Mouse (Mus musculus) Muller cell, postnatal 12 days (primary cell): ENCODE data around the gene Dhx32.
A peak's percentile ranks its signal among the peaks of the same experiment; 100 is the strongest.

Experiments
- DNase-seq: peaks from one replicate; pipeline ENCODE4 v3.0.0-alpha.2; 2015; ENCODE audit errors: inconsistent ontology term

Dhx32 gene

DNA sequence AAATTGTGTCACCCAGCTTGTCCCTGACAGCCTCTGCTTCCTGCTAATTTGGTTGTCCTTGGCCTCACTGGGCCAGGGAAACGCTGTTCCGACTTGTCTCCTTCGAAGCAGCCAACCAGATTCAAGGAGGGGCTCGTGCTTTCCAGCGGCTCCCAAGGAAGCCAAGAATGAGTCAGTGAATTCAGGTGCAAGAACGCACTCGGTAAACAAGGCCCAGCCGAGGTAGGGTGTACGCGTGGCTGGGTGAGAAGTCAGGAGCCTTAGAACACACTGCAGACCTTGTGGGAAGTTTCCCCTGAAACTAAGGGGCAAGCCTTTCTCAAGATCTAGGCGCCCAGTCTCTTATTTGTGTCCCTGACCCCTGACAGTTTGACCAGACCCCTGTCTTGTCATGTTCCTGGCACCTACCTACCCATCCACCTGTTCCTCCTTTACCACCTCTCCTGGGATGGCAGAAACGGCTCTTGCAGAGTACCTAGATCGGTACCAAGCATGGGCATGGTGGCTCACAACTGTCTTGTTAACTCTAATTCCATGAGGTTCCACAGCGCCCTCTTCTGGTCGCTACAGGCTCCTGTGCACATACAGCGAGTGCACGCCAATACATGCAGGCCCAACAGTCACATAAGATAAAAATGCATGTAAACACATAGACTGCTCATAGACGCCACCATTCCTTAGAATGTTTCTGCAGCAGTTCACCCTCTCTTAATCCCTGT, at the start of gene Dhx32:
Gene Dhx32 (minus strand): TSS at position 10 of the 719 bp plus-strand sequence.
- no peak for DNase-seq

DNA sequence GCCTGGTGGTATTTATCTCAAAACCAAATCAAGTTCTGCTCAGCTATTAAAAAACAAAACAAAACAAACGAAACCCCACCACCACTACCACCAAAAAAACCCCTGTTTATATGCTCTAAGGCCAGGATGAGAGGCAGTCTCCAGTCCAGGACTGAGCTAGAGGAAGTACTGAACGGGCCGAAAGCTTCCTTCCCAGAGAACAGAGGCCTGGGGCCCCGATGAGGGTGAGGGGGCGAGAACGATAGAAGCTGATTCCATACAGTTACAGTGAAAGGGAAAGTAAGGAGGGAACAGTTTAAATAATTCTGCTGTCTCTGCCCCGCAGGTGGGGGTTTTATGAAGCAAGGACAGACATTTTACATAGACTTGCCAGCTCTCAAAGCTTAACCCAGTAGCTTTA, 47.1 kb upstream of the Dhx32 start:
- DNase-seq: no peak

DNA sequence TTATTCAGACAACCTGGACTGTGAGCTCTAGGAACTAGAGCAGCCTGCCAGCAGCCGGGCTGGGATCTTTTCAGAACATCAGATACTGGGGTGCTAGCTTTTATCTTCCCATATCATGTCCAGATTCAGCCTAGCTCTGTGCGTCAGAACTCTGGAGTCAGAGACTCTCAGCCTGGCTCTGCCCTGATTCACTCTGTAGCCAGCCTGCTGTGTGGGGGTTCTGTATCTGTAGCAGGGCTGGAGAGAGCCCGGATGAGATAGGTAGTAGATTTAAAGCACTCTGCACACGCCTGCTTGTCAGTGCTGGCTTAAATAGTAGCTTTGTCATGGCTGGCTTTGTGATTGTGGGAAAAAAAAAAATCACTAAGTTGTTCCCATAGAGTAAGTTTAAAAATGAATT, 46.0 kb upstream of the Dhx32 start:
- DNase-seq: no peak

DNA sequence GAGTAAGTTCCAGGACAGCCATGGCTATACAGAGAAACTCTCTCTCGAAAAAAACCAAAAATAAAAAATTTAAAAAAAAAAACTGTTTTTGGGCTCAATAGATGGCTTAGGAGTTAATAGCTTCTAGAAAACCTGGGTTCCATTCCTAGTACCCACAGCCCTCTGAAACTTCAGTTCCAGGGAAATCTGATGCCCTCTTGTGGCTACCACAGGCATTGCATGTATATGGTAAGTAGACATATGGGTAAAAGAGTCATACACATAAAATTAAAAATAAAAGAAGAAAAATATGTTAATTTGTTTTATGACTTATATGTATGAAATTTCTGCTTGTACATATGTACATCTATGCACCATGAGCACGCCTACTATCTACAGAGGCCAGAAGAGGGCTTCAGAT, 42.1 kb upstream of the Dhx32 start:
- no peak for DNase-seq

DNA sequence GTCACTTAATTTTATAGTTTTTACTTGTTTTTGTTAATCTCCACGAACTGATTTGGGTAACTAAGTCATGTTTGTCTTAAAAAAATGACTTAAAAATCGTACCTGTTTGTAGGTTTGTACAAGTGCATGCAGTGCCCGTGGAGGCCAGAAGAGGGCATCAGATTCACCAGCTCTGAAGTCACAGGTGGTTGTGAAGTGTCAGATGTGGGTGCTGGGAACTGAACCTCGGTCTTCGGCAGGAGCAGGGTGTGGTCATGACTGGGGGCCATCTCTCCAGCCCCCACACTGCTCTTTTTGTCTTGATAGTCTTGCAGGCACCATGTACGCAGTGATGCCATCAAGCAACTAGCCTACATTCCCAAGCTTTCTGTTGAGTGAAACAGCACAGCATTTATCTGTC, 41.2 kb upstream of the Dhx32 start:
- DNase-seq: no peak

DNA sequence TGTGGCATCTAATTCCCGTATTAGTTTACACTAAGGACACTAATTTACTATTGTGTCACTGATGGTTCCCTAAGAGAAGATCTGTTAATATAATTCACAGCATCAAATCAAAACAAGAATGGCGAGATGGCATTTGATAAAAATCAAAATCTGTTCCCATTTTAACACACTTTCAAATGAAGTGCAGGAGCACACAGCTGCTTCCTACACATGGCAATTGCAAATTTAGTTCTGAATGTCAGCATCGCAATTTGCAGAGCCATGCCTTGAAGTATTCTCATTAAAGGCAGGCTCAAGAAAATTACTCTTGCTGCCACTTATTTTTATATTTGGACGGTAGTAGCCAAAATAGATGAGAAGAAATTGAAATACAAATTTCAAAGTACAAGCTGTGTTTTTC, 30.8 kb upstream of the Dhx32 start:
- DNase-seq: no peak

DNA sequence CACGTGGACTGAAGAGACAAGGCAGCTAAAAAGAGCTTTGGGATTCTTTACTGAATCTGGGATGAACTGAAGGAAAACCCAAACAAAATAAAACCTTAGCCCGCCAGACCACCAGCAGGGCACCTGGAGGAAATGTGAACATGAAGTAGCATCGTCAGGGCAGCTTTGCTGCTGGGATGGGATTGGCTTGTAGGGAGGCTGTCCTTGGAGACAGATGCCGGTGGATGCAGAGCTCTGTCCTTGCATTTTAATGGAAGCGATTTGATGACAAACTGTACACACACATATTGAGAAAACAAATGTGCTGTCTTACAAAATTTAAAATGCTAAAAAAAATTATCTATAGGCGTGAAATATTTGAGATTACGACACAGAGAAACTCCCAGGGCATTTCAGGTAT, 30.4 kb upstream of the Dhx32 start:
- DNase-seq: no peak

DNA sequence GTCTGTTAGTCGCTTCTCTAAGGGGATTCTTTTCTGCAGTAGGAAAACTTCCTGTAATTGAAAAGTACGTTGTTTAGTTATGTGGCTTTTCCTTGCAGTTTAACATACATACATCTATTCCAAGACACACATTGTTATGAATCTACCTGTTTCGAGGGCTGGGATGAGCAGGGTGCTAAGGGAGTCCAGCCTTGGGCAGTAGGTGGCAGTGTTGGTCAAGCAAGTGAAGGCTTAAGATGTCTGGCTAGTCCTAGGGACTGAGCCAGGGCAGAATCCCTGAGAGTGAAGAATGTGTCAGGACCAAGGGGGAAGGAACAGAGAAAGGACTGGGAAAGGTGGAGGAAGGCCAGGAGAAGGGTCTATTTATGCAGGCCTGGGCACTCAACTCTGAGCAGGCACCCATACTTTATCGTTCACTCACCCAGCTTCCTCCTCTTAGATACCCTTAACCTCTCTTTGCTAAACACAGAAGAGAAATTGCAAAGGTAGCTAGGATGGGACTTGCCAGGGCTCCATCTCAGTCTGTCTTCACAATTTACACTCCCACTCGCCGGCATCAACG, 23.2 kb upstream of the Dhx32 start:
- DNase-seq: peak; percentile 51

DNA sequence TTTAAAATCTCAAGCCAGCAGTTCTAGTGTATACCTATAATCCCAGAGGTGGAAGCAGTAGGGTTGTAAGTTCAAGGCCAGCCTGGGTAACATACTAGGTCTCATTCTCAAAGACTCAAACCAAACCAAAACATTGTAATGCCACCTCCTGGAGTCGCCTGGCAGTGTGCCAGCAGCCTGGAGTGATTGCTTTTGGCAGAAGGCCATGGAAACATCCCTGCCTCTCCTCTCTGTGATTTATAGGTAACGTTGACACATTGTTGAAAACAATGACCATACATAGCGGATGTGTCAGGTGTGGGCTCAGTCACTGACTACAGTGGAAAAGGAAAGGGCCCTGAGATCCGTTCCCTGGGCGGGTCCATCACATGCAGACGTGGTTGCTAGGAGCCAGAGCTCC, 19.3 kb upstream of the Dhx32 start:
- DNase-seq: no peak

DNA sequence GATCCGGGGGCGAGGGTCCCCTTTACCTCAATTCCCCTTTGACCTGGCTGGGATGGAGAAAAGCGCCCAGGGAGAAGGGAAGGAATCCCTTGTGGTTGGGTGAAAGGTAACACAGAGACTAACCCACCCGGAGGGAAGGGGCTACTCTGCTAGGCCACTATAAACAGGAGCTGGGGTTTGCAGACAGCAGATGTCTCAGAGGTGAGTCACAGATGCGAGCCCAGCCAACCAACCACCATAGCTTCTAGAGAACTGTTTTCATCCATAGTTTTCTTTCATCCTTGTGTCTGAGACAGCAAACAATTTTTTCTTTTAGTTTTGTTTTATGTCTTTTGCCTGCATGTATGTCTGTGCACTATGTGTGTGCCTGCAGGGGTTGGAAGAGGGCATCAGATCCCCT, 17.4 kb upstream of the Dhx32 start:
- peak; percentile 49 for DNase-seq

DNA sequence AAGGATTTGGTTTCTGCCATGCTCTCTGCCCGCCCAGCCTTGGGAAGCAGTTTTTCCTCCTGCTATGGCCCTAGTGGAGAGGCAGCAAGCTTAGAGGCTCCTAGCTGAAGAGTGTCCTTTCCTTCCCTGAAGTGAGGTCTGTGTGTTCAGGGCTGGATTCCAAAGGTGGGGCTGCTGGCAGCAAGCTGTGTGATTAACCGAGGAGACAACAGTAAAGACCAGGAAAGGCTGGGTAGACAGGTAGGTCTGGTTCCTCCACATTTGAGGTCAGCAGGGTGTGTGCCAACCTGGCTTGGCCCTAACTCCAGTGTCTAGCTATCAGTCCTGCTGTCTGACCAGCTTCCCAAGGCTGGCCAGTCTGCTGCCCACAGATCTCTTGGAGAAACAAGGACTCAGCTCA, 12.2 kb upstream of the Dhx32 start:
- no peak for DNase-seq

DNA sequence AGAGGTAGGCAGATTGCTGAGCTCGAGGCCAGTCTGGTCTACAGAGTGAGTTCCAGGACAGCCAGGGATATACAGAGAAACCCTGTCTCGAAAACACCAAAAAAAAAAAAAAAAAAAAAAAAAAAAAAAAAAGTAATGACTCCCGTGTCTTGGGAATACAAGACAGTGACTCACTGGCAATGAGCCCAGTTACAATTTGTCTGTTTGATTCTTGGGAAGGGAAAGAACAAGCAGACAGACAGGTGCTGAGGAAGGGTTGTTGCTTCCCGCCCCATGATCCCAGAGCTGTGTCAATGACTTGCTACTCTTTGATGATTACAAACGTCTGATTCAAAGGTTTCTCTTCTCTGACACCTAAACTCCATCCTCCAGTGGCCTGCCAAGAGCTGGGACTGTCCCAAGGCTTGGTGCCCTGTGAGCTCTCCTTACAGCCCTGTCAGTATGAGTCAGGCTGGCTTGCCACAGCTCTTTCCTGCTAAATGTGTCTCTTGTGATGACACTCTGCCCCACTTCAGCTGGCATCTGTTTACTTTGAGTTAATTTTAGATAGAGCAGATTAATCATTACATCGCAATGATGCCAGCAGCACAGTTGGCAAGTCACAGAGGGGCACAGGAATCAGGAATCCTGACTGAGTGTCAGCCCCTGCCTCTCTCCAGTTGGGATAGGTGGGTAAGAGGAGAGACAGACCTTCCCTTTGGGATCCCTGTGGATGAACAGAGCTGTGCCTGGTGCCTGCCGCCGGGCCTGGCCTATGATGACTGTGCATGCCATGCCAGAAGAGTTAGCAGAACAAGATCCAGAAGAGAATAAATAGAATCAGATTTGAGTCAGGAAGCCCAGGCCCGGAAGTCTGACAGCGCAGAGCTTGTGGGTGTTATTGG, 11.0 kb upstream of the Dhx32 start:
- DNase-seq: peak; percentile 91

DNA sequence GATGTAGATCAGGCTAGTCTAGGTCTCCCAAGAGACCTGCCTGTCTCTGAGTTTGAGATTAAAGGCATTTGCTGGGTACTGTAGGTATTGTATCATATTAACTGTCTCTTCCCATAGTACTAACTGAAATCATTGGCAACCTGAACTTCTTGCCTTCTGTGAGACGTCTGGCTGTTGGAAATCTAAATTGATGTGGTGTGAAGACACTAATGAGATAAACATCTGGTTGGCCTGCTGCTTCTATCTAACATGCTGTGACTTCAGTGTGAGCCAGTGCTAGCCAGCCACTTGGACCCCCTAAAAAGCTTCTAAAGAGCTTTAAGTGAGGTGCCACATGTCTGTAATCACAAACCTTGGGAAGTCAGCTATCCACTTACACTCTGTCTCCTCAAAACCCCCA, 10.2 kb upstream of the Dhx32 start:
- peak; percentile 31 for DNase-seq

DNA sequence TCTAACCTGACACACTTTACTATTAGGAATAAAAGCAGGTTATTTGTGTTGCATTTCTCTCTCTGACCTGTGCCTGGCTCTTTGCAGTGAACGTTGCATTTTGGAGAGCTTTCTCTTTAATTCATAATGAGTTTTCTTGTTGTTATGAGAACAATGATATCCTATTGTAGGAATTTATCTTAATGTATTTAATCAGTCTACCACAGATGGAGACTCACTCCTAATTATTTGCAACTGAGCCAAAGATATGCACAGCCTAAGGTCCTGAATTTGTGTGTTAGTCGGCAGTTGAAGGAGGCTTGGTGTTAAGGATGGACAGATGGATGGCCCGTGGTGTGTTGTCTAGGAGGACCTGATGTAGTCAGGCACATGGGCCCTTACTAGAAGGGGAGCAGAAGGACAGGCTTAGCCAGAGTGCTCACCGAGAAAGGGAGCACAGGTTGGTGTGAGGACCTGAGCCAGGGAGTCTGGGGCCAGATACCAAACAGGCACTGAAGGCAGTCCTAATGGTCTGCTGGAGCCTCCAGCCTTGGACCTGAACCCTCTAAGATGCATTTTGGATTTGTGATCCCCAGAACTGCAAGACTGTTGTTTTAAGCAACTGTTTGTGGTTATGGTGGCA, 8.2 kb upstream of the Dhx32 start:
- no peak for DNase-seq

DNA sequence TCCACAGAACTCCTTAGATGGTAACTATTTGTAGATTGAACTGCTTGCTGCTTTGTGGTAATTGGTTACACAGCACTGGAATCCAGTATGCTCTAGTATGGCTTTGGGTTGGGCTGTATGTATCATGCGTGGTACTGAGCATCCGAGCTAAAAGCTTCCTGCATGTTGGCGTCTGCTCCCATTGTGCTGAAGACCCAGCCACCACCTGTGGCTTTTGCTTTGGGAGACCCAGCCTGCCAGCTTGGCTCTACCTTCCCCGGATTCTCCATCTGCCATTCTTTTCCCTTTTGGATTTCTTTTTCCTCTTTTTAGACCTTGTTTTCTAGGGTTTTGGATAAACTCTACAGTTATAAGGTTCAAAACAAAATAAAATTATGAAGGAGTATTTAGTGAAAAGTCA, 7.6 kb upstream of the Dhx32 start:
- no peak for DNase-seq

DNA sequence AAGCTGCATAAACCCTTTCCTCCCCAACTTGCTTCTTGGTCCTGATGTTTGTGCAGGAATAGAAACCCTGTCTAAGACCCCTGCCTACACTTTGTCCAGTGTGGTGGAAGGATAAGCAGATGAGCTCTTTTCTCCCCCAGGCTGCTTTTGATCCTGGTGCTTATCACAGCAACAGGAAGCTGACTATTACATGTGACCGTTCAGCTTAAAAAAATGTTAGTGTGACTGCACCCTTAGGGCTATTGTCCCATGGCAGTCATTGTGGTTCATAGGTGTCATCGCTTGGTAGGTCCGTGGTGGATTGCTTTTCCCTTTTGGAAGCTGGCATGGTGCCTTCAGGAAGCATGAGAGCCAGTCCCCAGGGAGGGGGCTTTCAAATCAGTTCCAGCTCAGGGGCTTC, 5.6 kb upstream of the Dhx32 start:
- no peak for DNase-seq

DNA sequence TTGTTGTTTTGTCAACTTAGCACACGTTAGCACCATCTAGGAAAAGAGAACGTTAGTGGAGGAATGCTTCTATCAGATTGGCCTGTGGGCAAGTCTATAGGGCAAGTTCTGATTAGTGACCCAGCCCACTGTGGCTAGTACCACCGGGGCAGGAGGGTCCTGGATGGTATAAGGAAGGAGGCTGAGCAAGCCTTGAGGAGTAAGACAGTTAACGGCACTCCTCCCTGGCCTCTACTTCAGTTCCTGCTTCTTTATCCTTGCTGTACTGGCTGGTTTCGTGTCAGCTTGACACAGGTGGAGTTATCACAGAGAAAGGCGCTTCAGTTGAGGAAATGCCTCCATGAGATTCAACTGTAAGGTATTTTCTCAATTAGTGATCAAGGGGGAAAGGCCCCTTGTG, 5.0 kb upstream of the Dhx32 start:
- DNase-seq: no peak

DNA sequence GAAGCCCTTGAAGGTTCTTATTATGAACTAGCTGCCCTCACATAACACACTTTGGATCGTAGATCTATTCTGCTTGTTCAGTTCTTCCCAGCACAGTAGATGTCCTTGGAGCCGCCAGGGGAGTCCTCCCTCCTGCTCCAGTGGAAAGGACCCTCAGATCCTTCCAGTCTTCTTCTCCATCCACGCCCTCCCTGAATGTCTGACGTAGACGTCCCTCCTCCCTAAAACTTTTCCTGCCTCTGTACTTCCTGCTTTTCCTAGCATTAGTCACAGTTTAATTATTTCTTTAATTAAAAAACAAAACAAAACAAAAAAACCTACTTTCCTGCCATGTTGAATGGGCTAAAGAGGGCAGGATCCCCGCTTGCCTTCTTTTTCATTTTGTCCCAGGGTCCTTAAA, 535 bp downstream of the Dhx32 start:
- no peak for DNase-seq

DNA sequence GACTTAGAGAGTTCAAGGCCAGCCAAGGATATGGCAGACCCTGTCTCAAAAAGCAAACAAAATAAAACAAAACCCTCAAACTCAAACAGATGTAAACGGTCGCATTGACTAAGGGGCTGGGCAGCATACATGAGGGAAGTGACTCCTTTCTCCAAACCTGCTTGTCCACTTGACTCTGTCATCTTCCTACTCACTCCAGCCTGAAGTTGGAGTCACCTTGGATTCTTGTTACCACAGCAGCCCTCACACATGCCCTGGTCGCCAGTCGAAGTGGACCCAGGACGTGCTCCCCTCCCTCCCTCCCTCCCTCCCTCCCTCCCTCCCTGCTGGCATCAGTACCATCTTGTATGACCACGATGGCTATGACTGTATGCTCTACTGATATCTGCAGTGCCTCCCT, 943 bp downstream of the Dhx32 start:
- DNase-seq: no peak

DNA sequence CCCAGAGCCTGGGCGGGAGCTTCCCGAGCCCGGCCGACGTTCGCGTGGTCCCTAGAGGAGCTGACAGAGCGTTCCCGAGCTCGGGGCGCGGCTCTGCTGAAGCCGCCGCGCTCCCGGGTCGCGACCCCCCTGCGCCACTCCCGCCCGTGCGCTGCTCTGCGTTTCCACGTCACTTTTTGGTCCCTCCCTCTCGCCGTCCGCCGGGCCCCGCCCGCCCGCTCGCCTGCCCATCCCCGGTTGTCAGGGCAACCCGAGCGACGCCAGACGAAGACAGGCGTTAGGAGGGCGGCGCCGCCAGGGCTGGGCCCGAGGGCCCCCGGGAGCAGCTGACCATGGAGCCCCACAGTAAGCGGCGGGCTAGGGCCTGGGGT, 5.9 kb downstream of the Dhx32 start, which contains the start of gene Fank1:
Gene Fank1 (plus strand): TSS at position 236 of the 371 bp plus-strand sequence.
- DNase-seq: peak; percentile 94

DNA sequence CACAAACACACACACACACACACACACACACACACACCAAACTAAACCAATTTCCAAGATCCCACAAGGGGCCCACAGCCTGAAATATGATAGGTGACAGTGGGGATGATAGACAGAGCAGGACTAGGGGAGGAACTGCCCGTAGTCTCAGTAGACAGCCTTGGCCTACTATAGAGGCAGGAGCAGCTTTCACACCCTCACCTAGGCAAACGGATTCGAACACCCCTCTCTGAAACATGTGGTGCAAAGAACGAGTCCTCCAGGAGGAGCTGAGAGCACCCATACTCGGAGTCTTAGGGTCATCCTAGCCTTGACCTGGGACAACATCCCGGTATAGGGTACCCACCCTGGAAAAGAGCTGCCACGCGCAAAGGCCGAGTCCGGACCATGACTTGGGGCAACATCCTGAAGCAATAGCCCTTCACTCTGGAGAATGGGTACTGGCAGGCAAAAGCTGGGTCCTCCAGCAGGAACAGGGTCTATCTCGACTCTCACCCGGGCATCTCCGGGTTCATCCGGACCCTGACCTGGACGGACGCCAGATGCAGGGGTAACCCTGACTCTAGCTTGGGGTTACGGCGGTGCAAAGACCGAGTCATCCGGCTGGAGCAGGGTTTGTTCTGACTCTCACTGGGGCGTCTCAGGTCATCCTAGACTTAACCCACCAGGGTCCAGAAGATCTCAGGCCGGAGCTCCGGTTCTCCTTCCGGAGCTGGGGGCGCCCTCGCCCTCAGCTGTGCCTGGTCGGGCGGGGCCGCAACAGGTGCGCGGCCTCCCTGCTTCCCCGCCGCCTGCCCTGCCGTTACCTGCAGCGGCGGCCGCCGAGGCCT, 6.5 kb downstream of the Dhx32 start:
- DNase-seq: peak; percentile 52

DNA sequence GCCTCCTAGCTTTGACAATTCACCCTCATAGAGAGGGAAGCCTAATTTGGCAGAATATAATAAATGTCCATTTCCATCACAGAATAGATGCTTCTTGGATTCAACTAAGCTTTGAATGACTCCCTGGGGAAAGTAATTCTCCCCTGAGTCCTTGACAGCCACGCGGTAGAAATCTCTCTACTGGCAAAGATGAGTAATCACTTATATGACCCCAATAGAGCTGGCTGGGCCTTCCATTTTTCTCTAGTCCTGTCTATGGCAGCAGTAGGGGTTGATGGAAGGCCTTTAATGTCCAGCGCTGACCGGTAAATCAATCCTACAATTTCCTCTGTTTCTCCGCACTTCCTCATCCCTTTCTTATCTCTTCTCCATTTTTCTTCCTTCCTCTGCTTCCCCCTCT, 7.3 kb downstream of the Dhx32 start:
- DNase-seq: no peak
